Mouse (Mus musculus) heart, postnatal 0 days (tissue): Measurements from ENCODE around the gene Spata2. TPM values are rescaled to one million over a fixed set of nuclear protein-coding genes. Genes with fewer than 3 reads are reported as not detected.
A peak's percentile ranks its signal among the peaks of the same experiment; 100 is the strongest.

ENCODE experiments used
- ATAC-seq: fragments of 200-750 bp; cut with Nextera tagmentation; 2 replicates; pipeline ENCODE4 v1.8.0; 2017; ENCODE audit warnings: low read depth, moderate number of reproducible peaks, moderate library complexity; ENCODE audit not compliant: insufficient read depth
- DNase-seq: peaks from one replicate; pipeline ENCODE4 v3.0.0-alpha.2; 2016; ENCODE audit warnings: low spot score
- H3K27ac ChIP-seq: fragments of 300-500 bp; sonication (generic); 2 replicates; pipeline ENCODE4 v1.5.1; 2014; ENCODE audit warnings: low read depth, mild to moderate bottlenecking
- H3K27me3 ChIP-seq: fragments of 300-500 bp; sonication (generic); 2 replicates; pipeline ENCODE4 v1.6.1; 2014; ENCODE audit warnings: low read length, mixed read lengths; ENCODE audit not compliant: control insufficient read depth, insufficient read depth
- H3K36me3 ChIP-seq: fragments of 300-500 bp; sonication (generic); replicated peaks from 2 replicates; pipeline ENCODE4 v1.6.1; 2014; ENCODE audit warnings: low read length, mixed read lengths; ENCODE audit not compliant: control insufficient read depth, insufficient read depth
- H3K4me1 ChIP-seq: fragments of 300-500 bp; sonication (generic); 2 replicates; pipeline ENCODE4 v1.6.1; 2014; ENCODE audit warnings: antibody characterized with exemption; ENCODE audit not compliant: control insufficient read depth, insufficient read depth
- H3K4me2 ChIP-seq: fragments of 300-500 bp; sonication (generic); 2 replicates; pipeline ENCODE4 v1.6.1; 2014; ENCODE audit warnings: low read depth, mild to moderate bottlenecking, low read length, moderate library complexity
- H3K4me3 ChIP-seq: fragments of 300-500 bp; sonication (generic); 2 replicates; pipeline ENCODE4 v1.5.1; 2014; ENCODE audit warnings: low read depth, low read length
- H3K9ac ChIP-seq: fragments of 300-500 bp; sonication (generic); replicated peaks from 2 replicates; pipeline ENCODE4 v1.6.1; 2014; ENCODE audit warnings: low read depth, low read length, mixed read lengths
- H3K9me3 ChIP-seq: fragments of 300-500 bp; sonication (generic); replicated peaks from 2 replicates; pipeline ENCODE4 v1.6.1; 2016; ENCODE audit warnings: low read length; ENCODE audit not compliant: control insufficient read depth
- CTCF ChIP-seq: IDR thresholded peaks from 2 replicates; pipeline ENCODE4 v1.5.1; 2016; ENCODE audit warnings: antibody characterized with exemption, control low read depth, low read depth
- EP300 ChIP-seq: IDR thresholded peaks from 2 replicates; pipeline ENCODE4 v1.6.1; 2016; ENCODE audit warnings: antibody characterized with exemption, low read depth
- WGBS: fragments of 180-500 bp; shearing (Covaris S2); extraction: QIAGEN DNeasy Blood & Tissue Kit; methylation state at CpG from one replicate; pipeline ENCODE4 v1.1.7; 2014; 5-methylcytosine and 5-hydroxymethylcytosine counted together
- polyA plus RNA-seq: library from polyadenylated mRNA; unstranded; fragments of >200 nt; fragmentation: Nextera tagmentation; extraction: Ambion mirVana; gene quantifications from 2 replicates; pipeline ENCODE4 v1.2.1, GENCODE M21; 2015
- total RNA-seq: library from RNA; depleted of rRNA; stranded (reverse); fragments of >200 nt; gene quantifications from 2 replicates; pipeline ENCODE4 v1.2.3, GENCODE M21; 2014; ENCODE audit warnings: low replicate concordance

Spata2 gene
- total and polyA plus RNA-seq, 2 experiments from 2014 or later: 12.2 to 17.2 TPM

GRCm38 (mm10) chr2:167468444-167468843 lies 24.2 kb downstream of the Spata2 start:
- no peak overlapping the region for H3K27ac ChIP-seq
- no peaks in the 10 kb centered on the region for H3K4me1 ChIP-seq
- H3K4me2 ChIP-seq: no peak overlapping the region
- no peak for ATAC-seq
- no peaks in the 10 kb centered on the region for H3K9me3 ChIP-seq
- TF ChIP-seq CTCF (no peak), EP300 (no peak)
- 88% methylated on average over 6 of the region's 6 CpGs for WGBS
- H3K36me3 ChIP-seq: peaks cover 68% of the 10 kb centered on the region
- no peaks in the 10 kb centered on the region for H3K27me3 ChIP-seq
- H3K4me3 ChIP-seq: no peak overlapping the region
- DNase-seq: no peak
- no peak overlapping the region for H3K9ac ChIP-seq

GRCm38 (mm10) chr2:167467214-167467613 lies 25.5 kb downstream of the Spata2 start:
- no peaks in the 10 kb centered on the region for H3K9me3 ChIP-seq
- peaks cover 58% of the 10 kb centered on the region for H3K36me3 ChIP-seq
- DNase-seq (no peak), ATAC-seq (no peak)
- TF ChIP-seq EP300 (no peak), CTCF (no peak)
- no peak overlapping the region for H3K27ac ChIP-seq
- 70% methylated on average over 5 of the region's 5 CpGs for WGBS
- no peak overlapping the region for H3K9ac ChIP-seq
- H3K4me2 ChIP-seq: no peak overlapping the region
- no peaks in the 10 kb centered on the region for H3K4me1 ChIP-seq
- no peaks in the 10 kb centered on the region for H3K27me3 ChIP-seq
- H3K4me3 ChIP-seq: no peak overlapping the region

- 78% methylated on average over 3 of the region's 3 CpGs for WGBS
- H3K4me1 ChIP-seq: no peaks in the 10 kb centered on the region
- no peaks in the 10 kb centered on the region for H3K27me3 ChIP-seq
- no peak overlapping the region for H3K4me2 ChIP-seq
- H3K27ac ChIP-seq: no peak overlapping the region
- H3K36me3 ChIP-seq: peaks cover 50% of the 10 kb centered on the region
- no peak overlapping the region for H3K4me3 ChIP-seq
- H3K9ac ChIP-seq: no peak overlapping the region
- ATAC-seq (no peak), DNase-seq (no peak)
- TF ChIP-seq EP300: no peak
- no peak for TF ChIP-seq CTCF
- H3K9me3 ChIP-seq: no peaks in the 10 kb centered on the region
These were observed 26.7 kb downstream of the Spata2 start for GRCm38 (mm10) chr2:167465951-167466350.

DNA sequence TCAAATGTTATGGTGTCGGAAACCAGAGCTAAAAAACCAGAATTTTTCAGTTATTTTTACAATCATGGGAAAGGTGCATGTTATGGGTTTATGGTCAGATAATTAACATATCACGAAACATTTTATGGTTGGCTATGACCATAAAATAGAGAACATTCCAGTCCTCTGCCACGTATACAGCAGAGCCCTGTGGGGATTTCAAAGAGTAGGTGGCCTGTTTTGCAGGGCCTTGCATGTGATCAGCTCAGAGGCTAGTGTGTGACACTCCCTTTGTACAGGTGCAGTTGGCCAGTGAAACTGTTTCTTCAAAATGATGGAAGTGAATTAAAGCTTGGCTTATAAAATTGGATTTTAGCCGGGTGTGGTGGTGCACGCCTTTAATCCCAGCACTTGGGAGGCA lies 28.9 kb downstream of the Spata2 start:
- Histone ChIP-seq H3K27ac (no peak overlapping the region), H3K9ac (no peak overlapping the region), H3K27me3 (no peaks in the 10 kb centered on the region), H3K4me1 (no peaks in the 10 kb centered on the region), H3K4me3 (no peak overlapping the region), H3K36me3 (peaks cover 31% of the 10 kb centered on the region), H3K4me2 (no peak overlapping the region), H3K9me3 (no peaks in the 10 kb centered on the region)
- TF ChIP-seq CTCF: no peak
- TF ChIP-seq EP300: no peak
- ATAC-seq (no peak), DNase-seq (no peak)
- WGBS: 94% methylated on average over 5 of the region's 5 CpGs

GRCm38 (mm10) chr2:167462954-167463353 lies 29.7 kb downstream of the Spata2 start:
- peak; percentile 51 for DNase-seq
- Histone ChIP-seq H3K4me1 (no peaks in the 10 kb centered on the region), H3K27me3 (no peaks in the 10 kb centered on the region), H3K4me2 (no peak overlapping the region), H3K9me3 (no peaks in the 10 kb centered on the region), H3K9ac (no peak overlapping the region), H3K36me3 (peaks cover 29% of the 10 kb centered on the region), H3K27ac (no peak overlapping the region), H3K4me3 (no peak overlapping the region)
- no peak for TF ChIP-seq EP300
- peak; percentile 90 for TF ChIP-seq CTCF
- ATAC-seq: peak; percentile 85
- 50% methylated on average over 6 of the region's 6 CpGs for WGBS

- Histone ChIP-seq H3K27ac (no peak overlapping the region), H3K4me1 (no peaks in the 10 kb centered on the region), H3K9ac (no peak overlapping the region), H3K4me2 (no peak overlapping the region), H3K27me3 (no peaks in the 10 kb centered on the region), H3K36me3 (peaks cover 35% of the 10 kb centered on the region), H3K9me3 (no peaks in the 10 kb centered on the region), H3K4me3 (no peak overlapping the region)
- TF ChIP-seq CTCF: no peak
- no peak for TF ChIP-seq EP300
- no peak for DNase-seq
- WGBS: 88% methylated on average over 6 of the region's 6 CpGs
- no peak for ATAC-seq
These were observed 33.4 kb downstream of the Spata2 start for GRCm38 (mm10) chr2:167459071-167459865.
